Mouse (Mus musculus) heart, embryonic 15.5 days (tissue): ENCODE results near the gene Cep95. TPM values are rescaled to one million over a fixed set of nuclear protein-coding genes. Genes with fewer than 3 reads are reported as not detected.
A peak's percentile ranks its signal among the peaks of the same experiment; 100 is the strongest.

Source experiments
- ATAC-seq: fragments of 200-750 bp; cut with Nextera tagmentation; replicated peaks from 2 replicates; pipeline ENCODE4 v1.8.0; 2017; ENCODE audit warnings: low read depth, moderate TSS enrichment; ENCODE audit not compliant: insufficient number of reproducible peaks, insufficient read depth, low FRiP score
- H3K27ac ChIP-seq: fragments of 300-500 bp; sonication (generic); 2 replicates; pipeline ENCODE4 v1.5.1; 2015; ENCODE audit warnings: mild to moderate bottlenecking, inconsistent platforms
- H3K27me3 ChIP-seq: fragments of 300-500 bp; sonication (generic); 2 replicates; pipeline ENCODE4 v1.6.1; 2015; ENCODE audit warnings: inconsistent platforms
- H3K36me3 ChIP-seq: fragments of 300-500 bp; sonication (generic); 2 replicates; pipeline ENCODE4 v1.6.1; 2015; ENCODE audit warnings: mild to moderate bottlenecking, inconsistent platforms
- H3K4me1 ChIP-seq: fragments of 300-500 bp; sonication (generic); replicated peaks from 2 replicates; pipeline ENCODE4 v1.6.1; 2015; ENCODE audit warnings: inconsistent platforms
- H3K4me2 ChIP-seq: fragments of 300-500 bp; sonication (generic); 2 replicates; pipeline ENCODE4 v1.6.1; 2015; ENCODE audit warnings: inconsistent platforms, mild to moderate bottlenecking, moderate library complexity
- H3K4me3 ChIP-seq: fragments of 300-500 bp; sonication (generic); 2 replicates; pipeline ENCODE4 v1.5.1; 2015; ENCODE audit warnings: mild to moderate bottlenecking, inconsistent platforms
- H3K9ac ChIP-seq: fragments of 300-500 bp; sonication (generic); 2 replicates; pipeline ENCODE4 v1.6.1; 2015; ENCODE audit warnings: mild to moderate bottlenecking, inconsistent platforms
- H3K9me3 ChIP-seq: fragments of 300-500 bp; sonication (generic); replicated peaks from 2 replicates; pipeline ENCODE4 v1.6.1; 2016; ENCODE audit warnings: inconsistent platforms
- WGBS: fragments of 180-500 bp; shearing (Covaris S2); methylation state at CpG from one replicate; pipeline ENCODE4 v1.1.7; 2015; ENCODE audit warnings: mixed read lengths; 5-methylcytosine and 5-hydroxymethylcytosine counted together
- polyA plus RNA-seq: library from polyadenylated mRNA; unstranded; fragments of >200 nt; fragmentation: Nextera tagmentation; extraction: Ambion mirVana; gene quantifications from 2 replicates; pipeline ENCODE4 v1.2.1, GENCODE M21; 2015

The Cep95 gene
- polyA plus RNA-seq, 1 experiment from 2014 or later, result 12.7 TPM

- no peak for ATAC-seq
- 65% methylated on average over 6 of the region's 6 CpGs for WGBS
Observed at GRCm38 (mm10) chr11:106753314-106753713, 35.7 kb upstream of the Cep95 start.

GRCm38 (mm10) chr11:106755583-106755982, 33.5 kb upstream of the Cep95 start:
- no peaks in the 10 kb centered on the region for H3K27me3 ChIP-seq
- H3K4me1 ChIP-seq, result 0 out of 2 replicates have a peak, but pooled peaks cover under 1% of the 10 kb centered on the region
- H3K4me3 ChIP-seq, result no peak overlapping the region

More at GRCm38 (mm10) chr11:106753314-106753713, 35.7 kb upstream of the Cep95 start:
- no peak overlapping the region for H3K27ac ChIP-seq
- H3K27me3 ChIP-seq, result no peaks in the 10 kb centered on the region
- no peak overlapping the region for H3K4me3 ChIP-seq
- no peaks in the 10 kb centered on the region for H3K4me1 ChIP-seq
- no peak overlapping the region for H3K4me2 ChIP-seq
- no peaks in the 10 kb centered on the region for H3K36me3 ChIP-seq
- H3K9ac ChIP-seq, result no peak overlapping the region
- H3K9me3 ChIP-seq, result no peaks in the 10 kb centered on the region

GRCm38 (mm10) chr11:106759028-106759427, 30.0 kb upstream of the Cep95 start:
- no peaks in the 10 kb centered on the region for H3K27me3 ChIP-seq
- no peak overlapping the region for H3K4me3 ChIP-seq
- no peak overlapping the region for H3K9ac ChIP-seq
- no peak for ATAC-seq
- H3K4me2 ChIP-seq, result no peak overlapping the region
- no peaks in the 10 kb centered on the region for H3K9me3 ChIP-seq
- no peak overlapping the region for H3K27ac ChIP-seq
- peaks cover 25% of the 10 kb centered on the region for H3K4me1 ChIP-seq
- H3K36me3 ChIP-seq, result no peaks in the 10 kb centered on the region
- 83% methylated on average over 3 of the region's 3 CpGs for WGBS

More at GRCm38 (mm10) chr11:106755583-106755982, 33.5 kb upstream of the Cep95 start:
- H3K9me3 ChIP-seq, result no peaks in the 10 kb centered on the region
- H3K36me3 ChIP-seq, result no peaks in the 10 kb centered on the region
- ATAC-seq, result no peak
- H3K27ac ChIP-seq, result no peak overlapping the region
- 32% methylated on average over 5 of the region's 5 CpGs for WGBS
- H3K9ac ChIP-seq, result no peak overlapping the region
- no peak overlapping the region for H3K4me2 ChIP-seq

- H3K27me3 ChIP-seq, result no peaks in the 10 kb centered on the region
- peaks cover 25% of the 10 kb centered on the region for H3K4me1 ChIP-seq
- no peaks in the 10 kb centered on the region for H3K9me3 ChIP-seq
- ATAC-seq, result no peak
- H3K36me3 ChIP-seq, result no peaks in the 10 kb centered on the region
- H3K4me3 ChIP-seq, result no peak overlapping the region
- no peak overlapping the region for H3K4me2 ChIP-seq
- H3K27ac ChIP-seq, result no peak overlapping the region
- WGBS, result 88% methylated on average over 5 of the region's 5 CpGs
- no peak overlapping the region for H3K9ac ChIP-seq
Observed at GRCm38 (mm10) chr11:106760511-106760910, 28.5 kb upstream of the Cep95 start.

- Histone ChIP-seq H3K4me3 (no peak overlapping the region), H3K36me3 (peaks cover 14% of the 10 kb centered on the region), H3K9me3 (no peaks in the 10 kb centered on the region), H3K4me2 (0 out of 2 replicates have a peak overlapping the region, but pooled peaks have one; percentile 0), H3K27me3 (no peaks in the 10 kb centered on the region), H3K27ac (peak overlapping the region; percentile 83), H3K9ac (no peak overlapping the region), H3K4me1 (peaks cover 25% of the 10 kb centered on the region)
- WGBS, result 6% methylated on average over 5 of the region's 5 CpGs
- ATAC-seq, result peak; percentile 69
Observed at GRCm38 (mm10) chr11:106762139-106762799, 26.8 kb upstream of the Cep95 start.

- no peaks in the 10 kb centered on the region for H3K27me3 ChIP-seq
- no peak overlapping the region for H3K9ac ChIP-seq
- ATAC-seq, result no peak
- H3K27ac ChIP-seq, result peak overlapping the region; percentile 83
- no peak overlapping the region for H3K4me3 ChIP-seq
- H3K4me1 ChIP-seq, result peaks cover 25% of the 10 kb centered on the region
- H3K4me2 ChIP-seq, result no peak overlapping the region
- no peaks in the 10 kb centered on the region for H3K9me3 ChIP-seq
- whole genome bisulfite sequencing, result 56% methylated on average over 9 of the region's 9 CpGs
- H3K36me3 ChIP-seq, result peaks cover 20% of the 10 kb centered on the region
Observed at GRCm38 (mm10) chr11:106762800-106763185, 26.3 kb upstream of the Cep95 start.

- Histone ChIP-seq H3K9ac (no peak overlapping the region), H3K4me1 (peaks cover 16% of the 10 kb centered on the region), H3K4me2 (no peak overlapping the region), H3K4me3 (no peak overlapping the region), H3K27ac (no peak overlapping the region), H3K27me3 (no peaks in the 10 kb centered on the region), H3K36me3 (peaks cover 48% of the 10 kb centered on the region), H3K9me3 (no peaks in the 10 kb centered on the region)
- ATAC-seq, result no peak
- 88% methylated on average over 4 of the region's 4 CpGs for WGBS
Observed at GRCm38 (mm10) chr11:106766611-106767162, 22.4 kb upstream of the Cep95 start.

- Histone ChIP-seq H3K4me1 (peaks cover 8% of the 10 kb centered on the region), H3K27me3 (no peaks in the 10 kb centered on the region), H3K27ac (no peak overlapping the region), H3K4me2 (no peak overlapping the region), H3K36me3 (peaks cover 54% of the 10 kb centered on the region), H3K4me3 (no peak overlapping the region), H3K9me3 (no peaks in the 10 kb centered on the region), H3K9ac (no peak overlapping the region)
- no peak for ATAC-seq
- 92% methylated on average over 4 of the region's 4 CpGs for WGBS
Observed at GRCm38 (mm10) chr11:106767516-106767915, 21.5 kb upstream of the Cep95 start.

GRCm38 (mm10) chr11:106770195-106770974, 18.7 kb upstream of the Cep95 start:
- H3K4me3 ChIP-seq, result no peak overlapping the region
- H3K4me2 ChIP-seq, result no peak overlapping the region
- no peaks in the 10 kb centered on the region for H3K9me3 ChIP-seq
- 95% methylated on average over 9 of the region's 9 CpGs for WGBS
- H3K36me3 ChIP-seq, result peaks cover 81% of the 10 kb centered on the region
- H3K27me3 ChIP-seq, result no peaks in the 10 kb centered on the region
- no peaks in the 10 kb centered on the region for H3K4me1 ChIP-seq
- H3K9ac ChIP-seq, result no peak overlapping the region
- H3K27ac ChIP-seq, result no peak overlapping the region
- ATAC-seq, result no peak

GRCm38 (mm10) chr11:106773061-106773460, 16.0 kb upstream of the Cep95 start:
- WGBS, result 90% methylated on average over 9 of the region's 9 CpGs

GRCm38 (mm10) chr11:106776960-106777359, 12.1 kb upstream of the Cep95 start:
- Histone ChIP-seq H3K4me3 (no peak overlapping the region), H3K4me2 (no peak overlapping the region), H3K27me3 (no peaks in the 10 kb centered on the region), H3K27ac (no peak overlapping the region), H3K4me1 (peaks cover 10% of the 10 kb centered on the region; the same call in 1 of the 2 replicates), H3K9ac (no peak overlapping the region), H3K36me3 (peaks cover 58% of the 10 kb centered on the region), H3K9me3 (no peaks in the 10 kb centered on the region)
- ATAC-seq, result no peak
- WGBS, result 94% methylated on average over 4 of the region's 4 CpGs

More at GRCm38 (mm10) chr11:106773061-106773460, 16.0 kb upstream of the Cep95 start:
- Histone ChIP-seq H3K9ac (no peak overlapping the region), H3K9me3 (no peaks in the 10 kb centered on the region), H3K4me1 (peaks cover 3% of the 10 kb centered on the region; the same call in 1 of the 2 replicates), H3K27me3 (no peaks in the 10 kb centered on the region), H3K36me3 (peaks cover 68% of the 10 kb centered on the region), H3K4me3 (no peak overlapping the region), H3K4me2 (no peak overlapping the region), H3K27ac (no peak overlapping the region)
- ATAC-seq, result no peak
